ENCODE assay signal across 32 mouse cellular contexts in the genomic region with DNA sequence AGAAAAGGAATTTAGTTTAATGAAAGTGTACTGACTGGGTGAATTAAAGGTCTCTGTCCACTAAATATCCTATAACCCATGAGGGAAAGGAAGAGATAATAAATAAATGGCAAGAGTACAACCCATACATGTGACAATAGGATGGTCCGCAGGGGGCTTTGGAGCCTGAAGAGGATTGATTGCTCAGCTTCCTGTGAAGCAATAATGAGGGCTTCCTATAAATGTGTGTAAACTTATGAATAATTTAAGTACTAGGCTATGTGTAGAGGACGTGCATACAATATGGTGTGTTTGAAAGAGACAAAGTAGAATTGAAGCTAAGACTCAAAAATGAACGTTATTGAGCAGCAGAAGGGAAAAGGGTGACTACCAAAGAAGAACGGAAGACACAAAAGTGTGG.
"Had no signal": no experiment of that assay in that cellular context is flagged by ENCODE, and none has a peak within 500 bp of the region (broad histone marks: within the 10 kb centered on the region; RNA-seq: fewer than 3 reads in every experiment).

No protein-coding gene starts in this region.

- H3K4me1 ChIP-seq: limb, embryonic 10.5 days; limb, embryonic 12.5 days; limb, embryonic 13.5 days; limb, embryonic 15.5 days; liver, embryonic 12.5 days; liver, embryonic 13.5 days; liver, embryonic 15.5 days; lung, embryonic 15.5 days; megakaryocyte, embryonic 14.5 days; midbrain, embryonic 10.5 days; midbrain, embryonic 12.5 days; midbrain, embryonic 13.5 days; midbrain, embryonic 15.5 days had no signal

- H3K9ac ChIP-seq: limb, embryonic 12.5 days; limb, embryonic 13.5 days; limb, embryonic 15.5 days; liver, embryonic 12.5 days; liver, embryonic 13.5 days; liver, embryonic 14.5 days; liver, embryonic 15.5 days; liver, postnatal 0 days; lung, embryonic 14.5 days; lung, embryonic 15.5 days; midbrain, embryonic 12.5 days; midbrain, embryonic 13.5 days; midbrain, embryonic 15.5 days had no signal

- H3K27me3 ChIP-seq: limb, embryonic 12.5 days; limb, embryonic 13.5 days; limb, embryonic 15.5 days; liver, embryonic 12.5 days; liver, embryonic 13.5 days; liver, embryonic 15.5 days; lung, embryonic 15.5 days; megakaryocyte, embryonic 14.5 days; midbrain, embryonic 12.5 days; midbrain, embryonic 13.5 days; midbrain, embryonic 15.5 days had no signal

- H3K27ac ChIP-seq: left cerebral cortex, adult 2 months; limb, embryonic 10.5 days; limb, embryonic 12.5 days; limb, embryonic 13.5 days; limb, embryonic 15.5 days; liver, embryonic 12.5 days; liver, embryonic 13.5 days; liver, embryonic 14.5 days; liver, embryonic 15.5 days; lung, embryonic 15.5 days; macrophage; midbrain, embryonic 10.5 days; midbrain, embryonic 12.5 days; midbrain, embryonic 13.5 days; midbrain, embryonic 15.5 days had no signal

- H3K4me3 ChIP-seq: left cerebral cortex, adult 2 months; limb, embryonic 10.5 days; limb, embryonic 12.5 days; limb, embryonic 13.5 days; limb, embryonic 15.5 days; liver, embryonic 12.5 days; liver, embryonic 13.5 days; liver, embryonic 15.5 days; lung, embryonic 15.5 days; megakaryocyte, embryonic 14.5 days; midbrain, embryonic 10.5 days; midbrain, embryonic 12.5 days; midbrain, embryonic 13.5 days; midbrain, embryonic 15.5 days; myocyte had no signal

- DNase-seq: left cerebral cortex, postnatal 4 days; liver; liver, embryonic 13.5 days; liver, postnatal 0 days; lung, adult 18-20 months; lung, adult 2 months; lung, embryonic 14.5 days; lung, postnatal 10 days; lung, postnatal 14 days; lung, postnatal 36 days; lung, postnatal 4 days; midbrain, embryonic 14.5 days had no signal

- H3K36me3 ChIP-seq: limb, embryonic 10.5 days; limb, embryonic 12.5 days; limb, embryonic 13.5 days; limb, embryonic 15.5 days; liver, embryonic 12.5 days; liver, embryonic 13.5 days; liver, embryonic 15.5 days; lung, embryonic 15.5 days; midbrain, embryonic 10.5 days; midbrain, embryonic 12.5 days; midbrain, embryonic 13.5 days; midbrain, embryonic 15.5 days had no signal

- ATAC-seq: liver, embryonic 12.5 days; liver, postnatal 0 days; lung, postnatal 0 days; midbrain, embryonic 13.5 days; midbrain, embryonic 15.5 days; midbrain, embryonic 16.5 days had no signal

- H3K9me3 ChIP-seq: limb, embryonic 10.5 days; limb, embryonic 12.5 days; limb, embryonic 13.5 days; limb, embryonic 15.5 days; liver, embryonic 12.5 days; liver, embryonic 13.5 days; liver, embryonic 15.5 days; lung, embryonic 15.5 days; megakaryocyte, embryonic 14.5 days; midbrain, embryonic 10.5 days; midbrain, embryonic 12.5 days; midbrain, embryonic 13.5 days; midbrain, embryonic 15.5 days had no signal

- H3K4me2 ChIP-seq: limb, embryonic 12.5 days; limb, embryonic 13.5 days; limb, embryonic 15.5 days; liver, embryonic 11.5 days; liver, embryonic 12.5 days; liver, embryonic 13.5 days; liver, embryonic 15.5 days; lung, embryonic 14.5 days; lung, embryonic 15.5 days; midbrain, embryonic 11.5 days; midbrain, embryonic 12.5 days; midbrain, embryonic 13.5 days; midbrain, embryonic 15.5 days had no signal
